Mouse (Mus musculus): ENCODE measurements at regions not wholly inside any gene's neighbourhood (a gene's known extent, or its start where the extent isn't known, plus 50 kb on each side); places are given as distances from the start of the nearest gene placed in this dataset.
A peak's percentile ranks its signal among the peaks of the same experiment; 100 is the strongest.

GRCm38 (mm10) chr3:61740088-61740487 lies 374.3 kb upstream of the B430305J03Rik start:
- no peak for DNase-seq (ENCODE audit: low spot score)

GRCm38 (mm10) chr3:61738528-61738927 lies 372.8 kb upstream of the B430305J03Rik start:
- no peak for DNase-seq (ENCODE audit: low spot score)

GRCm38 (mm10) chr3:61716785-61717184 lies 351.0 kb upstream of the B430305J03Rik start:
- no peak for DNase-seq (ENCODE audit: low spot score)

GRCm38 (mm10) chr3:61687933-61688705 lies 322.4 kb upstream of the B430305J03Rik start:
- DNase-seq (ENCODE audit: low spot score), result no peak

- DNase-seq (ENCODE audit: low spot score), result no peak
Measured at GRCm38 (mm10) chr3:61670874-61671273, 305.1 kb upstream of the B430305J03Rik start.

- no peak for DNase-seq (ENCODE audit: low spot score)
Measured at GRCm38 (mm10) chr3:61656143-61656542, 290.4 kb upstream of the B430305J03Rik start.

- DNase-seq (ENCODE audit: low spot score), result no peak
Measured at GRCm38 (mm10) chr3:61628535-61628934, 262.8 kb upstream of the B430305J03Rik start.

GRCm38 (mm10) chr3:61628099-61628498 lies 262.3 kb upstream of the B430305J03Rik start:
- DNase-seq (ENCODE audit: low spot score), result no peak

- DNase-seq (ENCODE audit: low spot score), result no peak
Measured at GRCm38 (mm10) chr3:61623954-61624487, 258.3 kb upstream of the B430305J03Rik start.

- DNase-seq (ENCODE audit: low spot score), result peak; percentile 1
Measured at GRCm38 (mm10) chr3:61605469-61605868, 239.7 kb upstream of the B430305J03Rik start.

- DNase-seq (ENCODE audit: low spot score), result no peak
Measured at GRCm38 (mm10) chr3:61602891-61603290, 237.1 kb upstream of the B430305J03Rik start.

- DNase-seq (ENCODE audit: low spot score), result no peak
Measured at GRCm38 (mm10) chr3:61595574-61595973, 229.8 kb upstream of the B430305J03Rik start.

GRCm38 (mm10) chr3:61592342-61592741 lies 226.6 kb upstream of the B430305J03Rik start:
- no peak for DNase-seq (ENCODE audit: low spot score)

GRCm38 (mm10) chr3:61583669-61584068 lies 217.9 kb upstream of the B430305J03Rik start:
- no peak for DNase-seq (ENCODE audit: low spot score)

GRCm38 (mm10) chr3:61582927-61583326 lies 217.2 kb upstream of the B430305J03Rik start:
- no peak for DNase-seq (ENCODE audit: low spot score)

- no peak for DNase-seq (ENCODE audit: low spot score)
Measured at GRCm38 (mm10) chr3:61580252-61580651, 214.5 kb upstream of the B430305J03Rik start.

- no peak for DNase-seq (ENCODE audit: low spot score)
Measured at GRCm38 (mm10) chr3:61537113-61537512, 171.4 kb upstream of the B430305J03Rik start.

- no peak for DNase-seq (ENCODE audit: low spot score)
Measured at GRCm38 (mm10) chr3:61535751-61536150, 170.0 kb upstream of the B430305J03Rik start.

- no peak for DNase-seq (ENCODE audit: low spot score)
Measured at GRCm38 (mm10) chr3:61503178-61503577, 137.4 kb upstream of the B430305J03Rik start.

GRCm38 (mm10) chr3:61494835-61495234 lies 129.1 kb upstream of the B430305J03Rik start:
- DNase-seq (ENCODE audit: low spot score), result no peak

GRCm38 (mm10) chr3:61486808-61487389 lies 121.1 kb upstream of the B430305J03Rik start:
- no peak for DNase-seq (ENCODE audit: low spot score)

- no peak for DNase-seq (ENCODE audit: low spot score)
Measured at GRCm38 (mm10) chr3:61478861-61479584, 113.3 kb upstream of the B430305J03Rik start.

Measured in heart, adult 8-10 months (tissue).